Mouse (Mus musculus): Measurements from ENCODE around the gene Zfp456. TPM values are rescaled to one million over a fixed set of nuclear protein-coding genes. Genes with fewer than 3 reads are reported as not detected.

Gene Zfp456
- total RNA-seq (2023), result 8.8 to 11.1 TPM (median 9.2 TPM) in 4 replicates

GRCm38 (mm10) chr13:67375050-67375911, at the start of gene Zfp456, which contains the start of gene Gm28041:
TSS of gene Zfp456 (minus strand) at chr13:67375810.
TSS of gene Gm28041 (minus strand) at chr13:67375733.

GRCm38 (mm10) chr13:67421207-67421857, 45.7 kb upstream of the Zfp456 start, which contains the start of gene Zfp459:
TSS of gene Zfp459 (minus strand) at chr13:67421418.

GRCm38 (mm10) chr13:67399183-67399903, 23.7 kb upstream of the Zfp456 start, which contains the start of gene Zfp429:
TSS of gene Zfp429 (minus strand) at chr13:67399819.

GRCm38 (mm10) chr13:67360131-67360744, 15.4 kb downstream of the Zfp456 start, which contains the start of the genes Gm28044 and Zfp953:
TSS of gene Gm28044 (minus strand) at chr13:67360536.
TSS of gene Zfp953 (minus strand) at chr13:67360605.

GRCm38 (mm10) chr13:67332019-67332724, 43.4 kb downstream of the Zfp456 start, which contains the start of gene Zfp595:
TSS of gene Zfp595 (minus strand) at chr13:67332570.

Other genes with a start within 250 kb of the Zfp456 start
- gene Rsl1, start 202.6 kb downstream of the Zfp456 start, total RNA-seq (2023), result 9.7 to 13.0 TPM (median 11.4 TPM) in 4 replicates
- 1.5 to 2.9 TPM (median 2.1 TPM) in 4 replicates for gene Zfp455, start 181.3 kb downstream of the Zfp456 start, total RNA-seq (2023)
- gene Zfp458, start 97.3 kb downstream of the Zfp456 start, total RNA-seq (2023), result 2.3 to 4.3 TPM (median 3.1 TPM) in 4 replicates
- 1.8 to 2.7 TPM (median 2.5 TPM) in 4 replicates for gene Zfp457, start 69.3 kb downstream of the Zfp456 start, total RNA-seq (2023)
- 13.3 to 16.5 TPM (median 15.3 TPM) in 4 replicates for gene Zfp595, start 43.2 kb downstream of the Zfp456 start, total RNA-seq (2023)
- gene Gm28044, start 15.3 kb downstream of the Zfp456 start, total RNA-seq (2023), result 3.0 to 4.5 TPM (median 3.2 TPM) in 3 of 4 replicates, not detected in the other
- 6.7 to 7.9 TPM (median 7.3 TPM) in 4 replicates for gene Zfp953, start 15.2 kb downstream of the Zfp456 start, total RNA-seq (2023)
- 2.4 to 6.8 TPM (median 3.1 TPM) in 4 replicates for gene Gm28041, start 77 bp downstream of the Zfp456 start, total RNA-seq (2023)
- 12.8 to 15.9 TPM (median 14.9 TPM) in 4 replicates for gene Zfp429, start 24.0 kb upstream of the Zfp456 start, total RNA-seq (2023)
- 1.5 to 5.7 TPM (median 2.1 TPM) in 4 replicates for gene Zfp459, start 45.6 kb upstream of the Zfp456 start, total RNA-seq (2023)
- gene Zfp874a, start 75.8 kb upstream of the Zfp456 start, total RNA-seq (2023), result 4.4 to 9.8 TPM (median 6.6 TPM) in 4 replicates
- 10.2 to 11.4 TPM (median 11.0 TPM) in 4 replicates for gene Zfp874b, start 108.4 kb upstream of the Zfp456 start, total RNA-seq (2023)
- gene Zfp58, start 124.7 kb upstream of the Zfp456 start, total RNA-seq (2023), result 11.2 to 12.8 TPM (median 12.4 TPM) in 4 replicates
- 1.2 TPM in 1 of 4 replicates, not detected in the others for gene Gm26965, start 150.3 kb upstream of the Zfp456 start, total RNA-seq (2023)
- 22.5 to 24.2 TPM (median 23.7 TPM) in 4 replicates for gene Zfp87, start 150.4 kb upstream of the Zfp456 start, total RNA-seq (2023)
- 6.5 to 8.0 TPM (median 6.8 TPM) in 4 replicates for gene Zfp748, start 178.0 kb upstream of the Zfp456 start, total RNA-seq (2023)
- 14.8 to 18.5 TPM (median 16.9 TPM) in 4 replicates for gene Zfp729b, start 233.9 kb upstream of the Zfp456 start, total RNA-seq (2023)

Data from B cell, adult 62 days (primary cell).